Mouse (Mus musculus): ENCODE measurements at regions not wholly inside any gene's neighbourhood (a gene's known extent, or its start where the extent isn't known, plus 50 kb on each side); places are given as distances from the start of the nearest gene placed in this dataset.

- TF ChIP-seq CTCF (IDR thresholded peaks at IDR 0.05; ENCODE audit: extremely low read depth, insufficient read depth, insufficient read length, insufficient replicate concordance), result no peak
- TF ChIP-seq POLR2A (IDR thresholded peaks at IDR 0.05; ENCODE audit: low read depth, low read length), result no peak
Measured at GRCm38 (mm10) chr6:67183481-67184215, 54.3 kb upstream of the Serbp1 start.
